Mouse (Mus musculus) Patski (cell line): ENCODE measurements around the gene Gprasp1. TPM values are rescaled to one million over a fixed set of nuclear protein-coding genes. Genes with fewer than 3 reads are reported as not detected.
A peak's percentile ranks its signal among the peaks of the same experiment; 100 is the strongest.
"Not testable (repeated sequence)": the region's sequence is repeated elsewhere in the genome, so short reads cannot be mapped to it uniquely, and the experiment has no call there.

ENCODE experiments used
- ATAC-seq: fragments of 100-300 bp; one replicate; pipeline ENCODE4 v1.8.0; 2021
- CTCF ChIA-PET: fragments of 350-600 bp; sonication (Branson Sonifier 250); formaldehyde crosslinking; loops from one replicate; lab custom pipeline; 2022; ENCODE audit warnings: inconsistent platforms; lab: Charles Lee
- POLR2A ChIA-PET: fragments of 350-600 bp; sonication (Branson Sonifier 250); formaldehyde crosslinking; loops from one replicate; lab custom pipeline; 2022; ENCODE audit warnings: antibody characterized with exemption, inconsistent platforms; lab: Charles Lee
- DNase-seq: peaks from one replicate; pipeline ENCODE4 v3.0.0-alpha.2; 2011; ENCODE audit warnings: low read depth, low spot score
- H3K27me3 ChIP-seq: fragments of 371-371 bp; one replicate; pipeline ENCODE4 v1.5.1; 2021
- CTCF ChIP-seq: fragments of 100-300 bp; IDR thresholded peaks from one replicate; pipeline ENCODE4 v1.5.1; 2021
- in situ Hi-C: fragments of 300-500 bp; cut with MboI; formaldehyde crosslinking; loops from 3 replicates; pipeline ENCODE4 v1.11.1; 2018; ENCODE audit warnings: low pct_unique_long_range_greater_than_20kb, mixed read lengths
- polyA plus RNA-seq: library from polyadenylated mRNA; unstranded; gene quantifications from one replicate; pipeline ENCODE4 v1.2.3, GENCODE M21; 2021

Gene Gprasp1
- polyA plus RNA-seq, 1 experiment from 2014 or later: 27.9 TPM

DNA sequence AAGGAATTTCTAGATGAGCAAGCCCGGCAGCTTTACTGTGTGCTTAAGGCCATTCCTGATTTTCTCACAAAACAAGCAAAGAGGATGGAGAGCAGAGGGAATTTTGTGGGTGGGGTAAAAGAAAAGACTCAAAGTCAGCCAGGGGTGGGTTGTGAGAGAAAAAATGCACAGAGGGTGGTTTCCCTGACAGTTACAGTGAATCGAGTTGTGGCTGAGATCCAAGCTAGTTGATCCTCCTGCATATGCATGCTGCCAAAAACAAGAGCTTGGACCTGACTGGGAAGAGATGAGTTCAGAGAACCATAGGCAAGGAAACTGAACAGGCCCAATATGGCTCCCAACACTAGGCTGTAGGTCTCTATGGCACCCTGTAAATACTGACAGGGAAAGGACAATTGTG, 95.4 kb downstream of the Gprasp1 start:
- CTCF ChIA-PET: no interaction called here
- POLR2A ChIA-PET: no interaction called here

GRCm38 (mm10) chrX:135838521-135839360, 96.2 kb downstream of the Gprasp1 start, which contains the start of gene Gprasp2:
TSS of gene Gprasp2 (plus strand) at chrX:135839034.
- in situ Hi-C loops, POLR2A ChIA-PET, DNase-seq, CTCF ChIA-PET: not testable (repeated sequence)
- peaks cover 17% of the 10 kb centered on the region for H3K27me3 ChIP-seq
- peak; percentile 52 for ATAC-seq

More for the DNA sequence above, 95.4 kb downstream of the Gprasp1 start:
- ATAC-seq: no peak
- DNase-seq: no peak
- H3K27me3 ChIP-seq: peaks cover 16% of the 10 kb centered on the region
- in situ Hi-C loops: no loop called here
- no peak for TF ChIP-seq CTCF

- DNase-seq, CTCF ChIA-PET, POLR2A ChIA-PET, in situ Hi-C loops: not testable (repeated sequence)
- H3K27me3 ChIP-seq: peaks cover 27% of the 10 kb centered on the region
- ATAC-seq: peak; percentile 33
Measured at GRCm38 (mm10) chrX:135839397-135840391, 97.2 kb downstream of the Gprasp1 start.

Other genes starting within 250 kb of the Gprasp1 start
- not detected for gene AV320801, start 248.1 kb upstream of the Gprasp1 start, polyA plus RNA-seq
- gene Nxf7, start 144.0 kb upstream of the Gprasp1 start, polyA plus RNA-seq: not detected
- not detected for gene Prame, start 115.0 kb upstream of the Gprasp1 start, polyA plus RNA-seq
- gene Tcp11x2, start 48.9 kb upstream of the Gprasp1 start, polyA plus RNA-seq: not detected
- not detected for gene Tmsb15a, start 17.5 kb upstream of the Gprasp1 start, polyA plus RNA-seq
- gene Armcx5, start within 50 bp of the Gprasp1 start, polyA plus RNA-seq: 6.8 TPM
- gene Bhlhb9, start 54.9 kb downstream of the Gprasp1 start, polyA plus RNA-seq: 57.9 TPM
- gene Gprasp2, start 96.3 kb downstream of the Gprasp1 start, polyA plus RNA-seq: 4.5 TPM